Mouse (Mus musculus) central nervous system, embryonic 11.5 days (tissue): ENCODE results near the gene Gm17949. TPM values are rescaled to one million over a fixed set of nuclear protein-coding genes. Genes with fewer than 3 reads are reported as not detected.

Source experiments
- polyA plus RNA-seq: library from polyadenylated mRNA; depleted of rRNA; stranded (reverse); fragments of >200 nt; gene quantifications from 2 replicates; pipeline ENCODE4 v1.2.3, GENCODE M21; 2012; rRNA removed

The Gm17949 gene
- 0.05 and 0.08 TPM in 2 replicates for polyA plus RNA-seq

DNA sequence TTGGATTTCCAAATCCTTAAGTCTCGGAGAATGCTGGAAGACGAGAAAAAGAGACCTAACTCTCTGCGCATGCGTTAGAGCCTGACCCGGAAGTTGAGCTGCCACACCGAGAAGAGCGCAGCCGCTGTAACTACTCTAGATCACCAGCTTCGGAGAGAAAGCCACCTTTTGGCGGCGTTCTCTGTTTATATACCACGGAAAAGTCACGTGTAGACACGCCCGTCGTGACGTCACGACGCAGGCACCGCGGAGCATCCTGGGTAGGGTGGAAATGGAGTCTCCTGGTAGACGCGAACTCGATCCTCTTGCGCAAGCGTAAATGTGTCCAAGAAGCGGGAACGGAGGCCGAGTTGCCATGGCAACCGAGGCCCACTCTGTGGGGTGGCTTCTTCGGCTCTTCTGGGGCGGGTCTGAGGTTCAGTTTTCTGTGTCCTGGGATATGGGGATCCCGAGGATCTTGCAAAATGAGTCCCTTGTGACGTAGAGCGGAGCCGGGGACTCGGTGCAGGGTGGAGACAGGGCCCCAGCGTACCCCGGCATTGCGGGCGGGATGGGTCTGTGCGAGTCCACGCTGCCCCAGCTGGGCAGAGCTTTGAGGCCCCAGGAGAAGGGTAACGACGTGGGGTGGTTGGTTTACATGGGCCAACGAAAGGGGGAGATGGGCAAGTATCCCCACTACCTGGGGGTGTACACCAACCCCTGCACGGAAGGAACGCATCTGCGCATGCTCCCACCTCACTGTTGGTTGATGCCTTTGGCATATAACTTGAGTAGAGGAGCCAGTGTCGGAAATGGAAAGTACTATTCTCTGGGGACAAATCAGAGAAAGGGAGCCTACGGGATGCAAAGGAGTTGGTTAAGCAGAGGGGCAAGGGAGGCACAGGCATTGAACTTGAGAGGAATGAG lies at the start of gene Gm17949, which contains the start of gene Gtf2f1:
Gm17949 (plus strand) TSS at position 234 of the 906 bp plus-strand sequence.
Gtf2f1 (minus strand) TSS at position 53 of the 906 bp plus-strand sequence.

DNA sequence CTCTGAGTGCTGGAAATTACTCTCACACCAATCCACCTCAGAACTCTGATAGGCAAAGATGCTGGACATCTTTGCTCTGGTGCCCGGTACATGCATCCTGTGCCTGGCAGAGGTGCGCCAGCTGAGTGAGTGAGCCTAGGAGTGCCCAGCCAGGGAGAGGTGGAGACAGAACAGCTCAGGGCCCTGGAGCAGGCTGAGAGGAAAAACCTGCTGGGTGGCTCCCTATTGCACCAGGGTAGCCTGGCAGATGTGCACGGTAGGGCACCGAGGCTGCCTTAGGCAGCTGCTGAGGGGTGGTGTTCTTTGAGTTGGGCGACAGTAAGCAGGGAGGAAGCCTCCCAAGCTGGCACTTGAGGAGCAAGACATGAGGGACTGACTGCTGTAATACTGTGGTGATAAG lies 29.3 kb upstream of the Gm17949 start, which contains the start of gene Acer1:
Acer1 (minus strand) TSS at position 114 of the 400 bp plus-strand sequence.

DNA sequence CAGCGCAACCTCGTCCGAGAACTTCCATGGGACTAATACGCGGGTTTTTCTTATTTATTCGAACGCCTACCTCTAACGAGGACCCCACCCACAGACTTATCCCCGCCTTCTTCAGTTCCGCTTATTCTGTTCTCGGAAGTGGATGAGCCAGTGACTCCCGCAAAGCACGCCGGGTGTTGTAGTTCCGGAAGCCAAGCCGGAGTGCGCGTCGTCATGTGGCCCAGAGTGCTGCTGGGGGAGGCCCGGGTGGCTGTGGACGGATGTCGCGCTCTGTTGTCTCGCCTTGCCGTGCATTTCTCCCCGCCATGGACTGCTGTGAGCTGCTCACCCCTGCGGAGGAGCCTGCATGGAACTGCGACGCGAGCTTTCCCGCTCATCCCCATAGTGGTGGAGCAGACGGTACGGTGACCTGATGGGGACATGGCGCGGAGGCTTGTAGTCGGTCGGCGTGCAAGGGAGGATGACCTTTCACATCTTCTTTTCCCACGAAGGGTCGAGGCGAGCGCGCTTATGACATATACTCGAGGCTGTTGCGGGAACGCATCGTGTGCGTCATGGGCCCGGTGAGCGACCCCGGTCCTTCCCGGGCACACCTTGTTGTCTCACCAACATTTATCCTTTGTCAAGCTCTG lies 21.0 kb upstream of the Gm17949 start, which contains the start of gene Clpp:
Clpp (plus strand) TSS at position 191 of the 632 bp plus-strand sequence.

DNA sequence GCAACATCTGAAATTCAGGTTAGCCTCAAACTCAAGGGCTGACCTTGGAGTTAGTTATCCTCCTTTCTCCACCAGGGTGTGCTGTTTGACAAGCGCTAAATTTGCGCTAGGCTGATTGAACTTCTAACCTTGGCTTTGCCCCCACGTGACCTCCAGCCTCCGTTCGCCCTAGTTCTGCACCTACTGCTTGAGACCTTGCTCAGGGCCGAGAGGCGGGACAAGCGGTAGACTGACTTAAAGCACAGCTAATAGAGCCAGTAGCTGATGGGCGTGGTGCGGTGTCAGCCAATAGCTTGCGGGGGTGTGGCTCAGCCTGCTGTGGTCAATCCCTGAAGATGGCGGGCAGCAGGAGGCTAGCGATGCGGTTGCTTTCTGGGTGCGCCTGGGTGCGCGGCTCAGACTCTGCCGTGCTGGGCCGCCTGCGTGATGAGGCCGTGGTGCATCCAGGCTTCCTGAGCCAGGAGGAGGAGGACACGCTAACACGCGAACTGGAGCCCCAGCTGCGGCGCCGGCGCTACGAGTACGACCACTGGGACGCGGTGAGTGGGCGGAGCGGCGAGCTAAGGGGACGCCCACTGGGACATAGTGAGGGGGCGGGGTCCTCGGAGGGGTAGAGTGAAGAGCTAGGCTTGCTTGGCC lies 14.1 kb upstream of the Gm17949 start, which contains the start of gene Alkbh7:
Alkbh7 (plus strand) TSS at position 311 of the 639 bp plus-strand sequence.

DNA sequence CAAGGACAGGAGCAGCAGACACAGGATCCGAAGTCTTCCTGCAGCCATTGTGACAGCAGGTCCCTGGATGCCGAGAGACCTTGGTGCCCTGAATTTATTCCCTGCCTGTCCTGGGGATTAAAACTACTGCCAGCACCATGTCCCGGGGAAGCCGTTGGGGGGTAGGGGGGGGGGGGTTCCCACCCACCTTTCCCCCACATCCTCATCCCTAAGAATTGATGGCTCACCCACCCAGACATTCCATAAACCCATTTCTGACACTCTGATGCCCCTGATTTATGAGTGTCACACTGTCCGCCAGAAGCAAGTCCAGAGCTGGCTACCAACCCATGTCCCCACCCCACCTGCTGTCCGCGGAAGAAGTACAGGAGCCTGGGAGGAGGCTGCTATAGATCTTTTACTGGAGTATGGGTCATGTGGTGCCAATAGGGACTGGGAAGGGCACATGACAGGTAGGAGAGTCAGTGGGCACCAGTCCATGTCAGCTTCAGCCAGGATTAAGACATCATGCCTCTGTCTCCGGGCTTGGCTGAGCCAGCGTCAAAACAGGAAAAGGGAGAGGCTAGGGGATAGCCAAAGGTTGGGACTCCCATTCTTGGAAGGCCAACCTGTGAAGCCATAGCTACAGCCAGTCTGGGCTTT lies 11.2 kb upstream of the Gm17949 start, which contains the start of gene Pspn:
Pspn (minus strand) TSS at position 51 of the 642 bp plus-strand sequence.

DNA sequence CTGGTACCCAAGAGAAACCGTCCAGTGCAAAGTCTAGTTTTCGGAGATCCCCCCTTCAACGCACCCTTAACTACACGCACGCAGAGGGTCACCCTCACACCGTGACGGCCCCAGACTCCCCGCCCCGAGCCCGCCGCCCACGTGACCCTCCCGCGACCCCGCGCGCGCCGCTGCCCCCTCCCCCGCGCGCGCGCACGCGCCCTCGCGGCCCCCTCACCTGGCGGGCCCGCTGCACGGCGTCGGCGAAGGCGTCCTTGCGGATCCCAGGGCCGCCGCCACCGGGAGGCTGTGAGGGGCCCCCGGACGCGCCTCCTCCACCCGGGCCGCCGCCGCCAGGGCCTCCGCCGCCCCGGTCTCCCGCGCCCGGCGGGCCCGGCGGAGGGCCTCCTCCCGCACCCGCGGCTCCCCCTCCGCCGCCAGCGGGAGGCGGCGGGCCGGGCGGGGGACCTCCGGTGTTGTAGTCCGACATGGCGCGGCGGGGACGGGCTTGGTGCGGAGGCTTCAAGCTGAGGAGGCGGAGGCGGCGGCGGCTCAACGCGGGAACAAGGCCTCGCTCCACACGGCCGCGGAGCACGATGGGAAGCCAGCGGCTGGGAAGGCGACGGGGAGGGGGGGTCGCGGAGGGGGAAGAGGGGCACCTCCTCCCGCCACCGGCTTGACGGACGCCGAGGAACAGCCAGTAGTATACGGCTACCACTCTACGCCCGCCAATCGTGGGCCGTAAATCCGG lies 19.8 kb downstream of the Gm17949 start, which contains the start of gene Khsrp:
Khsrp (minus strand) TSS at position 592 of the 730 bp plus-strand sequence.

DNA sequence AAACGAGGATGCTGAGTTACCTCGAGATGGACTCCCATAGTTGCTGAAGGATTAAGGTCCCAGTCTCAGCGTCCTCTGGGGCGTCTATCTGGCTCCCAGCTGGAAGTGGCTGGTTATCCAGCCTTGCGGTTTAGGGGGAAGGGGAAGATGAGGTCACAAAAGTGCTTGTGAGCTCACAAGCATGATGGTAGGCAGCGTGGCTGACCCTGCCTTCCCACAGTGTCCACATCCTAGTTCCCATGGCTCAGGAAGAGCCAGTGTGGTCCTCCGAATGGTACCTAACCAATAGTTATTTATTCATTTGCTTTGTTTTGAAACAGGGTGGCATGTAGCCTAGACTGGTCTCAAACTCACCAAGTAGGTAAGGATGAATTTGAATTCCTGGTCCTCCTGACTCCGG lies 30.3 kb downstream of the Gm17949 start, which contains the start of gene Slc25a41:
Slc25a41 (minus strand) TSS at position 101 of the 400 bp plus-strand sequence.

DNA sequence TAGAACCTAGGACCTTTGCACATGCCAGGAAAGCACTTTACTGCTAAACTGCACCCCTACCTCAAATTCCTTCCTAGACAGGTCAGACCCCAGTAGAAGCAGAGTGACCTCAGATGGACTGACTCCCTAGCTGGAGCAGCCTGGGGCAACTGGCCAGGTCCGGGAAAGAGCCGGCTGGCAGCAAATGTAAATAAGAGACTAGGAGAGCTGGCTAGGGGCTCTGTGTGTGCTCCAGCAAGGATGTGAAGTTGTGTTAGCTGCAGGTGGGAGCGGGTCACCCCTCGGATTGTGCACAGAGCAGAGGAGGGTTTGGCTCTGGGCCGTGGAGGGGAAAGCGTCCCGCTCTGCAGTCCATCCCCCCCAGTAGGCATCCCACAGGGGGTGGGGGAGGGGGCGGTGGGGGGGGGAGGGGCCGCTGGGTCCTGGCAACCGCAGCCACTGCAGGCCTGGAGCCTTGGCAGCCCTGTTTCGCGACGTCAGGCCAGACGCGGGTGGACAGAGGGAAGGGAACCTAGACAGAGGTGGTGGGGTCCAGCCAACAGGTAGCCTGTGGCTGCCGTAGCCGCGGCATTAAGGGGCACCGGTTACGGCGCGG lies 47.7 kb downstream of the Gm17949 start, which contains the start of gene Crb3:
Crb3 (plus strand) TSS at position 215 of the 595 bp plus-strand sequence.

DNA sequence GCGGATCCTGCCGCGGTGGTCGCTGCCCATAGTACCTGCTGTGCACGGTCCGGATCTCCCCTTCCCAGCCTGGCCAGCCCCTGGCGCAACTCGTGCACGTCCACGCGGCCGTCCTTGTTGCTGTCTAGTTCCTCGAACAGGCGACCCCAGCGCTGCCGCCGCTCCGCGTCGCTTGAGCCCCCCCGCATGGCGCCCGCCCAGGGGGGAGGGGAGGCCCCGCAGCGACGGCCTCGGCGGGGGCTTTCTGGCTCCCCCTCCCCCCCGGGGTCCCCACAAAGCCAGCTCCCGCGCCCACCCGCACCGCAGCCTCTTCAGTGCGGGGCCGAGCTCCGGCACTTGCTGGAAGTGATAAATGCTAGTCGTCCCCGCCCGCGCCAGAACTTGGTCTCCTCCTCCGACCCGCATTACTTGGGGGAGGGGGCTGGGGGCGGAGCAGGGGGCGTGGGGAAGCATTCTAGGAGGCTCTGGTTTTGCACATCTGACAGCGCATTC lies 48.3 kb downstream of the Gm17949 start, which contains the start of gene Slc25a23:
Slc25a23 (minus strand) TSS at position 378 of the 492 bp plus-strand sequence.

Other genes starting within 250 kb of the Gm17949 start
- 71.6 and 85.6 TPM in 2 replicates for gene Dus3l, start 246.7 kb upstream of the Gm17949 start, polyA plus RNA-seq
- gene Prr22, start 241.2 kb upstream of the Gm17949 start, polyA plus RNA-seq, result 3.1 and 3.6 TPM in 2 replicates
- 7.5 and 8.4 TPM in 2 replicates for gene Rfx2, start 180.5 kb upstream of the Gm17949 start, polyA plus RNA-seq
- gene Acsbg2, start 137.0 kb upstream of the Gm17949 start, polyA plus RNA-seq, result not detected in 2 replicates
- 0.04 TPM in 1 of 2 replicates, not detected in the other for gene 1700061G19Rik, start 136.0 kb upstream of the Gm17949 start, polyA plus RNA-seq
- gene Mllt1, start 76.1 kb upstream of the Gm17949 start, polyA plus RNA-seq, result 95.9 and 103 TPM in 2 replicates
- gene Acer1, start 29.3 kb upstream of the Gm17949 start, polyA plus RNA-seq, result not detected in 2 replicates
- 96.5 and 130 TPM in 2 replicates for gene Clpp, start 21.2 kb upstream of the Gm17949 start, polyA plus RNA-seq
- 22.3 and 23.3 TPM in 2 replicates for gene Alkbh7, start 14.1 kb upstream of the Gm17949 start, polyA plus RNA-seq
- gene Pspn, start 11.5 kb upstream of the Gm17949 start, polyA plus RNA-seq, result 0.17 TPM in 1 of 2 replicates, not detected in the other
- gene Gtf2f1, start 181 bp upstream of the Gm17949 start, polyA plus RNA-seq, result 82.8 and 142 TPM in 2 replicates
- gene Khsrp, start 20.1 kb downstream of the Gm17949 start, polyA plus RNA-seq, result 132 and 136 TPM in 2 replicates
- gene Slc25a41, start 30.2 kb downstream of the Gm17949 start, polyA plus RNA-seq, result not detected in 2 replicates
- 0.85 and 1.8 TPM in 2 replicates for gene Crb3, start 47.6 kb downstream of the Gm17949 start, polyA plus RNA-seq
- 28.0 and 35.7 TPM in 2 replicates for gene Slc25a23, start 48.4 kb downstream of the Gm17949 start, polyA plus RNA-seq
- 3.9 and 5.1 TPM in 2 replicates for gene Dennd1c, start 67.0 kb downstream of the Gm17949 start, polyA plus RNA-seq
- gene Tubb4a, start 76.3 kb downstream of the Gm17949 start, polyA plus RNA-seq, result 70.7 and 72.5 TPM in 2 replicates
- 6.2 and 6.5 TPM in 2 replicates for gene Tnfsf9, start 93.9 kb downstream of the Gm17949 start, polyA plus RNA-seq
- 0.20 and 0.22 TPM in 2 replicates for gene Cd70, start 138.3 kb downstream of the Gm17949 start, polyA plus RNA-seq
- gene Tnfsf14, start 182.7 kb downstream of the Gm17949 start, polyA plus RNA-seq, result 0.35 TPM in 2 replicates
- gene C3, start 216.7 kb downstream of the Gm17949 start, polyA plus RNA-seq, result 2.6 and 3.3 TPM in 2 replicates
- gene Gpr108, start 237.0 kb downstream of the Gm17949 start, polyA plus RNA-seq, result 14.1 and 20.4 TPM in 2 replicates
- gene Trip10, start 238.0 kb downstream of the Gm17949 start, polyA plus RNA-seq, result 28.3 and 33.5 TPM in 2 replicates